Mouse (Mus musculus) CH12.LX (cell line): ENCODE measurements around the gene Gapvd1. TPM values are rescaled to one million over a fixed set of nuclear protein-coding genes. Genes with fewer than 3 reads are reported as not detected.

Experiments used
- DNase-seq: peaks from one replicate; pipeline ENCODE4 v3.0.0-alpha.2; 2013; ENCODE audit errors: extremely low read depth
- H3K27ac ChIP-seq: 2 replicates; pipeline ENCODE4 v1.5.1; 2012; ENCODE audit warnings: low read depth, mild to moderate bottlenecking, control low read depth, moderate library complexity; ENCODE audit not compliant: insufficient read depth
- H3K27me3 ChIP-seq: replicated peaks from 2 replicates; pipeline ENCODE3; 2012; ENCODE audit warnings: inconsistent platforms
- H3K36me3 ChIP-seq, 2 experiments: replicated peaks in 1 of 2; 2 replicates each; pipeline versions ENCODE3 to v1.6.1; 2012; ENCODE audit warnings: inconsistent platforms in 1 of 2, low read length in 1 of 2, mild to moderate bottlenecking in 1 of 2, mixed read lengths in 1 of 2, moderate library complexity in 1 of 2; ENCODE audit not compliant: control insufficient read depth in 1 of 2, insufficient read depth in 1 of 2
- H3K4me1 ChIP-seq, 2 experiments: 2 replicates each; pipeline ENCODE4 v1.6.1; 2012; ENCODE audit warnings: inconsistent platforms in 1 of 2, moderate library complexity in 1 of 2; ENCODE audit not compliant: insufficient read depth in 2 of 2, control insufficient read depth in 1 of 2
- H3K4me2 ChIP-seq: 2 replicates; pipeline ENCODE4 v1.6.1; 2012; ENCODE audit warnings: low read depth, mild to moderate bottlenecking, control low read depth; ENCODE audit not compliant: poor library complexity, insufficient read depth, severe bottlenecking
- H3K4me3 ChIP-seq, 3 experiments: fragments of 150-350 bp in 1 of 3; sonication (generic) in 1 of 3; replicated peaks in 1 of 3; 2 replicates each; pipeline versions ENCODE3 to v1.5.1; 2011 to 2012; ENCODE audit warnings: low read depth in 2 of 3, low read length in 2 of 3, mild to moderate bottlenecking in 2 of 3, moderate library complexity in 2 of 3, control low read depth in 1 of 3, improper control_type of control experiment in 1 of 3, inconsistent platforms in 1 of 3, mixed read lengths in 1 of 3; ENCODE audit not compliant: poor library complexity in 1 of 3
- H3K79me2 ChIP-seq: replicated peaks from 2 replicates; pipeline ENCODE4 v1.6.1; 2012; ENCODE audit warnings: mild to moderate bottlenecking, moderate library complexity; ENCODE audit not compliant: control insufficient read depth, poor library complexity, insufficient read depth, severe bottlenecking; ENCODE audit errors: extremely low read depth
- H3K9ac ChIP-seq: 2 replicates; pipeline ENCODE4 v1.6.1; 2012; ENCODE audit warnings: low read depth, mild to moderate bottlenecking, control low read depth, moderate library complexity; ENCODE audit not compliant: insufficient read depth
- H3K9me3 ChIP-seq: replicated peaks from 2 replicates; pipeline ENCODE3; 2012; ENCODE audit warnings: low read length, inconsistent platforms, mixed read lengths
- CHD2 ChIP-seq: IDR thresholded peaks from 2 replicates; pipeline ENCODE4 v1.6.1; 2011; ENCODE audit warnings: low read length, improper control_type of control experiment
- CTCF ChIP-seq, 2 experiments: IDR thresholded peaks in 1 of 2; conservative IDR thresholded peaks in 1 of 2; 2 replicates each; pipeline ENCODE4 v1.5.1; 2011 to 2012; ENCODE audit warnings: low read depth in 2 of 2, low read length in 2 of 2, improper control_type of control experiment in 1 of 2, inconsistent platforms in 1 of 2, mild to moderate bottlenecking in 1 of 2, moderate library complexity in 1 of 2
- HCFC1 ChIP-seq: IDR thresholded peaks from 2 replicates; pipeline ENCODE4 v1.6.1; 2012; ENCODE audit warnings: low read depth, mild to moderate bottlenecking, inconsistent platforms, low read length, improper control_type of control experiment
- IRF4 ChIP-seq: IDR thresholded peaks from 2 replicates; pipeline ENCODE4 v1.6.1; 2014; ENCODE audit warnings: low read depth, mild to moderate bottlenecking, inconsistent platforms, low read length, improper control_type of control experiment
- JUN ChIP-seq: IDR thresholded peaks from 2 replicates; pipeline ENCODE4 v1.6.1; 2011; ENCODE audit warnings: low read depth, mild to moderate bottlenecking, low read length, improper control_type of control experiment, moderate library complexity; ENCODE audit not compliant: insufficient read depth
- JUND ChIP-seq: conservative IDR thresholded peaks from 2 replicates; pipeline ENCODE4 v1.6.1; 2011; ENCODE audit warnings: low read depth, low read length, improper control_type of control experiment
- MAFK ChIP-seq: IDR thresholded peaks from 2 replicates; pipeline ENCODE4 v1.6.1; 2011; ENCODE audit warnings: low read length, improper control_type of control experiment; ENCODE audit not compliant: insufficient replicate concordance
- MAZ ChIP-seq: IDR thresholded peaks from 2 replicates; pipeline ENCODE4 v1.6.1; 2012; ENCODE audit warnings: low read depth, mild to moderate bottlenecking, inconsistent platforms, low read length, improper control_type of control experiment, moderate library complexity
- MXI1 ChIP-seq: IDR thresholded peaks from 2 replicates; pipeline ENCODE4 v1.6.1; 2011; ENCODE audit warnings: mild to moderate bottlenecking, low read depth, low read length, improper control_type of control experiment
- PAX5 ChIP-seq: IDR thresholded peaks from 2 replicates; pipeline ENCODE4 v1.6.1; 2012; ENCODE audit warnings: low read length, inconsistent platforms, mixed read lengths
- RAD21 ChIP-seq: IDR thresholded peaks from 2 replicates; pipeline ENCODE4 v1.6.1; 2011; ENCODE audit warnings: low read depth, mild to moderate bottlenecking, low read length, improper control_type of control experiment, moderate library complexity
- TBP ChIP-seq: conservative IDR thresholded peaks from 2 replicates; pipeline ENCODE4 v1.6.1; 2011; ENCODE audit warnings: low read depth, low read length, improper control_type of control experiment
- TCF12 ChIP-seq: IDR thresholded peaks from 2 replicates; pipeline ENCODE4 v1.6.1; 2014; ENCODE audit warnings: low read depth, mild to moderate bottlenecking, inconsistent platforms, low read length, improper control_type of control experiment
- UBTF ChIP-seq: IDR thresholded peaks from 2 replicates; pipeline ENCODE4 v1.6.1; 2012; ENCODE audit warnings: low read depth, mild to moderate bottlenecking, inconsistent platforms, low read length, improper control_type of control experiment, moderate library complexity
- USF1 ChIP-seq: IDR thresholded peaks from 2 replicates; pipeline ENCODE4 v1.6.1; 2014; ENCODE audit warnings: low read depth, mild to moderate bottlenecking, inconsistent platforms, low read length, improper control_type of control experiment
- USF2 ChIP-seq: conservative IDR thresholded peaks from 2 replicates; pipeline ENCODE4 v1.6.1; 2011; ENCODE audit warnings: low read depth, low read length, improper control_type of control experiment
- ZC3H11A ChIP-seq: IDR thresholded peaks from 2 replicates; pipeline ENCODE4 v1.6.1; 2012; ENCODE audit warnings: low read depth, mild to moderate bottlenecking, inconsistent platforms, low read length, improper control_type of control experiment
- ZKSCAN1 ChIP-seq: IDR thresholded peaks from 2 replicates; pipeline ENCODE4 v1.6.1; 2012; ENCODE audit warnings: low read depth, inconsistent platforms, low read length, improper control_type of control experiment, borderline replicate concordance
- dilution Hi-C: fragments of 300-500 bp; cut with MboI; formaldehyde crosslinking; loops from 2 replicates; pipeline ENCODE4 v1.14.3; 2020; ENCODE audit warnings: low sequenced_read_pairs; ENCODE audit not compliant: extremely low pct_unique_long_range_greater_than_20kb, extremely low pct_ligation_motif_present
- in situ Hi-C: fragments of 300-500 bp; cut with MboI; formaldehyde crosslinking; loops from 3 replicates; pipeline ENCODE4 v1.14.3; 2019; ENCODE audit warnings: low sequenced_read_pairs, low pct_ligation_motif_present, low pct_unique_long_range_greater_than_20kb, mixed read lengths
- polyA plus RNA-seq: library from polyadenylated mRNA; unstranded; fragments of >175 nt; gene quantifications from 2 replicates; pipeline ENCODE4 v1.2.1, GENCODE M21; 2012; ENCODE audit warnings: low read depth; ENCODE audit not compliant: insufficient read length
- total RNA-seq, 2 experiments: library from RNA; depleted of rRNA; stranded (reverse); fragments of 300-350 nt in 1 of 2; fragments of >200 nt in 1 of 2; gene quantifications; 2 replicates each; pipeline ENCODE4 v1.2.3; 2012 to 2014

The Gapvd1 gene
- total and polyA plus RNA-seq, 3 experiments = 45.1 to 71.3 (median 47.0) TPM

- DNase-seq = no peak
- Histone ChIP-seq H3K4me2 (no peak overlapping the region), H3K27ac (no peak overlapping the region), H3K4me3 (no peak overlapping the region), H3K4me1 (peaks cover 3 to 6% of the 10 kb centered on the region in 2 experiments; a peak in 2 of 4 replicates), H3K79me2 (no peaks in the 10 kb centered on the region), H3K9me3 (no peaks in the 10 kb centered on the region), H3K27me3 (no peaks in the 10 kb centered on the region), H3K36me3 (peaks cover 0 to 16% of the 10 kb centered on the region in 2 experiments), H3K9ac (no peak overlapping the region)
- dilution Hi-C loops (no loop called here), in situ Hi-C loops (no loop called here)
- TF ChIP-seq TCF12 (no peak), USF2 (no peak), HCFC1 (no peak), CHD2 (no peak), IRF4 (no peak)
Measured at GRCm38 (mm10) chr2:34667820-34668219, 87.2 kb downstream of the Gapvd1 start.

- H3K79me2 ChIP-seq = no peaks in the 10 kb centered on the region
- H3K27ac ChIP-seq = no peak overlapping the region
- dilution Hi-C loops (no loop called here), in situ Hi-C loops (loop anchor here (10.0 to 25.0 kb wide), 2 partner anchors 663 to 885 kb away; no protein-coding TSS in a partner anchor)
- H3K27me3 ChIP-seq = peaks cover 5% of the 10 kb centered on the region
- H3K4me1 ChIP-seq = peaks cover 0 to 6% of the 10 kb centered on the region in 2 experiments; a peak in 2 of 4 replicates
- no peak overlapping the region for H3K4me2 ChIP-seq
- H3K4me3 ChIP-seq = no peak overlapping the region
- no peak for DNase-seq
- H3K9me3 ChIP-seq = no peaks in the 10 kb centered on the region
- no peaks in the 10 kb centered on the region for H3K36me3 ChIP-seq
- TF ChIP-seq CTCF (conservative IDR thresholded peaks at IDR 0.05 in 1 of 2, IDR thresholded peaks at IDR 0.05 in 1 of 2; ENCODE audit: low read depth in 2 of 2, low read length in 2 of 2) = no peak
- no peak for TF ChIP-seq JUN
- TF ChIP-seq PAX5 = no peak
- no peak for TF ChIP-seq HCFC1
- TF ChIP-seq USF2 = no peak
- TF ChIP-seq UBTF = no peak
- TF ChIP-seq ZC3H11A = no peak
- no peak for TF ChIP-seq ZKSCAN1
- no peak for TF ChIP-seq TCF12
- TF ChIP-seq MAZ = no peak
- no peak for TF ChIP-seq CHD2
- TF ChIP-seq, all 38 proteins: peak for 0
- no peak overlapping the region for H3K9ac ChIP-seq
Measured at GRCm38 (mm10) chr2:34647410-34647809, 107.6 kb downstream of the Gapvd1 start.

- TF ChIP-seq USF2 = peak; percentile 46
- TF ChIP-seq MAFK = no peak
- TF ChIP-seq RAD21 = no peak
- TF ChIP-seq JUND = no peak
- no peak for TF ChIP-seq TBP
- TF ChIP-seq CHD2 = no peak
- no peak for TF ChIP-seq UBTF
- no peak for TF ChIP-seq PAX5
- peak; percentile 59 for TF ChIP-seq USF1
- no peak for TF ChIP-seq ZC3H11A
- no peak for TF ChIP-seq MXI1
- Histone ChIP-seq H3K9ac (no peak overlapping the region), H3K4me2 (peak overlapping the region; percentile 69), H3K36me3 (no peaks in the 10 kb centered on the region), H3K4me1 (peaks cover 0 to 6% of the 10 kb centered on the region in 2 experiments; a peak in 2 of 4 replicates), H3K4me3 (no peak overlapping the region), H3K27me3 (peaks cover 5% of the 10 kb centered on the region), H3K79me2 (no peaks in the 10 kb centered on the region), H3K27ac (no peak overlapping the region), H3K9me3 (no peaks in the 10 kb centered on the region)
- in situ Hi-C loops (loop anchor here (10.0 to 25.0 kb wide), 2 partner anchors 662 to 884 kb away; no protein-coding TSS in a partner anchor), dilution Hi-C loops (no loop called here)
- no peak for DNase-seq
Measured at GRCm38 (mm10) chr2:34646541-34646865, 108.5 kb downstream of the Gapvd1 start.
